Mouse (Mus musculus): ENCODE data around the gene Fam185a. TPM values are rescaled to one million over a fixed set of nuclear protein-coding genes. Genes with fewer than 3 reads are reported as not detected.

Gene Fam185a
- polyA plus RNA-seq, 1 experiment, result 1.9 TPM

- Histone ChIP-seq H3K27me3 (ENCODE audit: control insufficient read depth, insufficient read depth, insufficient read length) (no peaks in the 10 kb centered on the region), H3K36me3 (ENCODE audit: control insufficient read depth, insufficient read depth) (no peaks in the 10 kb centered on the region), H3K79me2 (ENCODE audit: control insufficient read depth, insufficient read depth) (no peaks in the 10 kb centered on the region), H3K4me2 (ENCODE audit: low read depth) (peak overlapping the region; percentile 62), H3ac (ENCODE audit: control insufficient read depth, insufficient read length) (no peak overlapping the region), H3K4me3 (no peak overlapping the region)
- TF ChIP-seq POLR2AphosphoS2 (IDR thresholded peaks at IDR 0.05; ENCODE audit: insufficient read length, low read depth), result no peak
- TF ChIP-seq CEBPB (IDR thresholded peaks at IDR 0.05; ENCODE audit: insufficient read depth, poor library complexity, severe bottlenecking), result 0 out of 2 replicates have a peak, but pooled peaks have one; percentile 12
These were observed 71.6 kb downstream of the Fam185a start for GRCm38 (mm10) chr5:21496321-21496720.

GRCm38 (mm10) chr5:21496881-21497280 lies 72.1 kb downstream of the Fam185a start:
- H3K4me3 ChIP-seq, result no peak overlapping the region
- TF ChIP-seq TCF3 (IDR thresholded peaks at IDR 0.05; ENCODE audit: insufficient read length, low read depth), result no peak
- TF ChIP-seq POLR2AphosphoS2 (IDR thresholded peaks at IDR 0.05; ENCODE audit: insufficient read length, low read depth), result no peak
- TF ChIP-seq MAX (IDR thresholded peaks at IDR 0.05; ENCODE audit: low read depth), result no peak
- TF ChIP-seq TCF12 (IDR thresholded peaks at IDR 0.05; ENCODE audit: insufficient read depth, poor library complexity, severe bottlenecking), result no peak
- no peak for TF ChIP-seq E2F4 (IDR thresholded peaks at IDR 0.05; ENCODE audit: insufficient read depth)
- TF ChIP-seq CEBPB (IDR thresholded peaks at IDR 0.05; ENCODE audit: insufficient read depth, poor library complexity, severe bottlenecking), result no peak
- TF ChIP-seq POLR2A (IDR thresholded peaks at IDR 0.05; ENCODE audit: insufficient read length, low read depth), result no peak
- TF ChIP-seq MYOD1 (IDR thresholded peaks at IDR 0.05; ENCODE audit: control insufficient read depth in 1 of 3, insufficient read length in 2 of 3, low read depth in 2 of 3), result no peak
- TF ChIP-seq MYOG (IDR thresholded peaks at IDR 0.05; ENCODE audit: control insufficient read depth in 1 of 3, insufficient read depth in 1 of 3, insufficient read length in 2 of 3, low read depth in 2 of 3), result no peak
- no peak for TF ChIP-seq REST (IDR thresholded peaks at IDR 0.05; ENCODE audit: insufficient read depth, insufficient read length)
- TF ChIP-seq USF1 (IDR thresholded peaks at IDR 0.05; ENCODE audit: low read depth), result no peak
- no peak for TF ChIP-seq SRF (IDR thresholded peaks at IDR 0.05; ENCODE audit: control insufficient read depth, insufficient read length, low read depth)
- H3ac ChIP-seq (ENCODE audit: control insufficient read depth, insufficient read length), result no peak overlapping the region
- no peaks in the 10 kb centered on the region for H3K36me3 ChIP-seq (ENCODE audit: control insufficient read depth, insufficient read depth)
- no peaks in the 10 kb centered on the region for H3K79me2 ChIP-seq (ENCODE audit: control insufficient read depth, insufficient read depth)
- H3K27me3 ChIP-seq (ENCODE audit: control insufficient read depth, insufficient read depth, insufficient read length), result no peaks in the 10 kb centered on the region
- H3K4me2 ChIP-seq (ENCODE audit: low read depth), result peak overlapping the region; percentile 62

- TF ChIP-seq TCF12 (IDR thresholded peaks at IDR 0.05; ENCODE audit: insufficient read depth, poor library complexity, severe bottlenecking) (no peak), TCF3 (IDR thresholded peaks at IDR 0.05; ENCODE audit: insufficient read length, low read depth) (no peak), REST (IDR thresholded peaks at IDR 0.05; ENCODE audit: insufficient read depth, insufficient read length) (no peak), MYOG (IDR thresholded peaks at IDR 0.05; ENCODE audit: control insufficient read depth in 1 of 3, insufficient read depth in 1 of 3, insufficient read length in 2 of 3, low read depth in 2 of 3) (no peak), MYOD1 (IDR thresholded peaks at IDR 0.05; ENCODE audit: control insufficient read depth in 1 of 3, insufficient read length in 2 of 3, low read depth in 2 of 3) (no peak), USF1 (IDR thresholded peaks at IDR 0.05; ENCODE audit: low read depth) (no peak), CEBPB (IDR thresholded peaks at IDR 0.05; ENCODE audit: insufficient read depth, poor library complexity, severe bottlenecking) (no peak), POLR2A (IDR thresholded peaks at IDR 0.05; ENCODE audit: insufficient read length, low read depth) (no peak), MAX (IDR thresholded peaks at IDR 0.05; ENCODE audit: low read depth) (no peak), POLR2AphosphoS2 (IDR thresholded peaks at IDR 0.05; ENCODE audit: insufficient read length, low read depth) (no peak), E2F4 (IDR thresholded peaks at IDR 0.05; ENCODE audit: insufficient read depth) (no peak), SRF (IDR thresholded peaks at IDR 0.05; ENCODE audit: control insufficient read depth, insufficient read length, low read depth) (no peak)
- H3K36me3 ChIP-seq (ENCODE audit: control insufficient read depth, insufficient read depth), result no peaks in the 10 kb centered on the region
- peak overlapping the region; percentile 49 for H3K4me2 ChIP-seq (ENCODE audit: low read depth)
- H3K27me3 ChIP-seq (ENCODE audit: control insufficient read depth, insufficient read depth, insufficient read length), result no peaks in the 10 kb centered on the region
- no peak overlapping the region for H3ac ChIP-seq (ENCODE audit: control insufficient read depth, insufficient read length)
- H3K4me3 ChIP-seq, result no peak overlapping the region
- H3K79me2 ChIP-seq (ENCODE audit: control insufficient read depth, insufficient read depth), result no peaks in the 10 kb centered on the region
These were observed 73.7 kb downstream of the Fam185a start for GRCm38 (mm10) chr5:21498490-21498889.

GRCm38 (mm10) chr5:21498925-21499324 lies 74.2 kb downstream of the Fam185a start:
- H3K36me3 ChIP-seq (ENCODE audit: control insufficient read depth, insufficient read depth), result no peaks in the 10 kb centered on the region
- no peak overlapping the region for H3ac ChIP-seq (ENCODE audit: control insufficient read depth, insufficient read length)
- H3K27me3 ChIP-seq (ENCODE audit: control insufficient read depth, insufficient read depth, insufficient read length), result no peaks in the 10 kb centered on the region
- no peaks in the 10 kb centered on the region for H3K79me2 ChIP-seq (ENCODE audit: control insufficient read depth, insufficient read depth)
- peak overlapping the region; percentile 49 for H3K4me2 ChIP-seq (ENCODE audit: low read depth)
- TF ChIP-seq REST (IDR thresholded peaks at IDR 0.05; ENCODE audit: insufficient read depth, insufficient read length), result no peak
- TF ChIP-seq TCF3 (IDR thresholded peaks at IDR 0.05; ENCODE audit: insufficient read length, low read depth), result no peak
- peak in 1 of 3 experiments; percentile 35 for TF ChIP-seq MYOD1 (IDR thresholded peaks at IDR 0.05; ENCODE audit: control insufficient read depth in 1 of 3, insufficient read length in 2 of 3, low read depth in 2 of 3)
- no peak for TF ChIP-seq CEBPB (IDR thresholded peaks at IDR 0.05; ENCODE audit: insufficient read depth, poor library complexity, severe bottlenecking)
- TF ChIP-seq USF1 (IDR thresholded peaks at IDR 0.05; ENCODE audit: low read depth), result no peak
- no peak overlapping the region for H3K4me3 ChIP-seq

- Histone ChIP-seq H3K4me2 (ENCODE audit: low read depth) (peak overlapping the region; percentile 10), H3K4me3 (no peak overlapping the region), H3K79me2 (ENCODE audit: control insufficient read depth, insufficient read depth) (no peaks in the 10 kb centered on the region), H3K36me3 (ENCODE audit: control insufficient read depth, insufficient read depth) (no peaks in the 10 kb centered on the region), H3K27me3 (ENCODE audit: control insufficient read depth, insufficient read depth, insufficient read length) (no peaks in the 10 kb centered on the region), H3ac (ENCODE audit: control insufficient read depth, insufficient read length) (no peak overlapping the region)
- TF ChIP-seq MYOD1 (IDR thresholded peaks at IDR 0.05; ENCODE audit: control insufficient read depth in 1 of 3, insufficient read length in 2 of 3, low read depth in 2 of 3) (no peak), USF1 (IDR thresholded peaks at IDR 0.05; ENCODE audit: low read depth) (no peak), MAX (IDR thresholded peaks at IDR 0.05; ENCODE audit: low read depth) (no peak), TCF3 (IDR thresholded peaks at IDR 0.05; ENCODE audit: insufficient read length, low read depth) (no peak), E2F4 (IDR thresholded peaks at IDR 0.05; ENCODE audit: insufficient read depth) (no peak), TCF12 (IDR thresholded peaks at IDR 0.05; ENCODE audit: insufficient read depth, poor library complexity, severe bottlenecking) (no peak), POLR2A (IDR thresholded peaks at IDR 0.05; ENCODE audit: insufficient read length, low read depth) (no peak), REST (IDR thresholded peaks at IDR 0.05; ENCODE audit: insufficient read depth, insufficient read length) (no peak), SRF (IDR thresholded peaks at IDR 0.05; ENCODE audit: control insufficient read depth, insufficient read length, low read depth) (no peak), CEBPB (IDR thresholded peaks at IDR 0.05; ENCODE audit: insufficient read depth, poor library complexity, severe bottlenecking) (no peak), POLR2AphosphoS2 (IDR thresholded peaks at IDR 0.05; ENCODE audit: insufficient read length, low read depth) (no peak), MYOG (IDR thresholded peaks at IDR 0.05; ENCODE audit: control insufficient read depth in 1 of 3, insufficient read depth in 1 of 3, insufficient read length in 2 of 3, low read depth in 2 of 3) (no peak)
These were observed 75.4 kb downstream of the Fam185a start for GRCm38 (mm10) chr5:21500133-21500532.

Data from myocyte (in vitro differentiated cells).